Mouse (Mus musculus) spleen, adult 2 months (tissue): Measurements from ENCODE around the gene Pcgf2. TPM values are rescaled to one million over a fixed set of nuclear protein-coding genes. Genes with fewer than 3 reads are reported as not detected.

Experiments used
- DNase-seq, 2 experiments: peaks; one replicate each; pipeline versions ENCODE4 v3.0.0 to v3.0.0-alpha.2; 2012 to 2021; ENCODE audit warnings: low spot score in 2 of 2, low read depth in 1 of 2
- H3K27ac ChIP-seq: fragments of 200-500 bp; 2 replicates; pipeline ENCODE4 v1.5.1; 2012; ENCODE audit warnings: low read length, inconsistent platforms; ENCODE audit not compliant: insufficient read depth
- H3K27me3 ChIP-seq: fragments of 200-500 bp; 2 replicates; pipeline ENCODE4 v1.6.1; 2012; ENCODE audit warnings: mild to moderate bottlenecking, moderate library complexity, low read length, inconsistent platforms; ENCODE audit not compliant: control insufficient read depth, insufficient read depth
- H3K36me3 ChIP-seq: fragments of 200-500 bp; 2 replicates; pipeline ENCODE4 v1.6.1; 2012; ENCODE audit warnings: mild to moderate bottlenecking, low read length, inconsistent platforms; ENCODE audit not compliant: control insufficient read depth, insufficient read depth
- H3K4me1 ChIP-seq: fragments of 200-500 bp; 2 replicates; pipeline ENCODE4 v1.6.1; 2011; ENCODE audit warnings: inconsistent platforms; ENCODE audit not compliant: control insufficient read depth, insufficient read depth, insufficient read length
- H3K4me3 ChIP-seq: fragments of 200-500 bp; 2 replicates; pipeline ENCODE4 v1.5.1; 2011; ENCODE audit warnings: mild to moderate bottlenecking, inconsistent platforms; ENCODE audit not compliant: insufficient read depth, insufficient read length; ENCODE audit errors: extremely low read depth
- CTCF ChIP-seq: fragments of 200-500 bp; IDR thresholded peaks from 2 replicates; pipeline ENCODE4 v1.5.1; 2011; ENCODE audit warnings: mild to moderate bottlenecking, inconsistent platforms; ENCODE audit not compliant: insufficient read depth, insufficient read length, insufficient replicate concordance; ENCODE audit errors: extremely low read depth
- POLR2A ChIP-seq: fragments of 200-500 bp; IDR thresholded peaks from 2 replicates; pipeline ENCODE4 v1.6.1; 2011; ENCODE audit warnings: low read depth, low read length, inconsistent platforms
- WGBS: fragments of 180-500 bp; shearing (Covaris S2); methylation state at CpG from one replicate; pipeline ENCODE4 v1.1.7; 2018; 5-methylcytosine and 5-hydroxymethylcytosine counted together
- polyA plus RNA-seq: library from polyadenylated mRNA; depleted of rRNA; stranded (reverse); fragments of >200 nt; gene quantifications from 2 replicates; pipeline ENCODE4 v1.2.3, GENCODE M21; 2012

The Pcgf2 gene
- polyA plus RNA-seq, 1 experiment, result 10.0 TPM

GRCm38 (mm10) chr11:97677842-97678241 lies 22.5 kb downstream of the Pcgf2 start:
- TF ChIP-seq POLR2A, result no peak
- no peak for TF ChIP-seq CTCF
- Histone ChIP-seq H3K27me3 (no peaks in the 10 kb centered on the region), H3K4me3 (no peak overlapping the region), H3K36me3 (peaks cover 75% of the 10 kb centered on the region), H3K27ac (no peak overlapping the region), H3K4me1 (no peaks in the 10 kb centered on the region; the same call in 1 of the 2 replicates)
- no peak for DNase-seq
- WGBS, result 90% methylated on average over 8 of the region's 8 CpGs

- H3K36me3 ChIP-seq, result peaks cover 78% of the 10 kb centered on the region
- 87% methylated on average over 15 of the region's 15 CpGs for WGBS
- H3K4me3 ChIP-seq, result no peak overlapping the region
- no peaks in the 10 kb centered on the region for H3K27me3 ChIP-seq
- no peak for DNase-seq
- TF ChIP-seq POLR2A, result no peak
- H3K27ac ChIP-seq, result no peak overlapping the region
- H3K4me1 ChIP-seq, result no peaks in the 10 kb centered on the region; the same call in 1 of the 2 replicates
Measured at GRCm38 (mm10) chr11:97677381-97677780, 22.9 kb downstream of the Pcgf2 start.

GRCm38 (mm10) chr11:97676050-97676754 lies 24.1 kb downstream of the Pcgf2 start:
- Histone ChIP-seq H3K27ac (no peak overlapping the region), H3K36me3 (peaks cover 81% of the 10 kb centered on the region), H3K4me1 (no peaks in the 10 kb centered on the region), H3K4me3 (no peak overlapping the region), H3K27me3 (no peaks in the 10 kb centered on the region)
- no peak for DNase-seq
- WGBS, result 94% methylated on average over 15 of the region's 15 CpGs
- TF ChIP-seq POLR2A (no peak), CTCF (no peak)

GRCm38 (mm10) chr11:97673148-97673547 lies 27.1 kb downstream of the Pcgf2 start:
- H3K36me3 ChIP-seq, result peaks cover 84% of the 10 kb centered on the region
- H3K4me1 ChIP-seq, result no peaks in the 10 kb centered on the region
- no peaks in the 10 kb centered on the region for H3K27me3 ChIP-seq
- H3K27ac ChIP-seq, result no peak overlapping the region
- TF ChIP-seq CTCF, result no peak
- no peak for TF ChIP-seq POLR2A
- DNase-seq, result no peak
- 98% methylated on average over 11 of the region's 11 CpGs for WGBS
- H3K4me3 ChIP-seq, result no peak overlapping the region

GRCm38 (mm10) chr11:97671177-97671527 lies 29.1 kb downstream of the Pcgf2 start:
- WGBS, result 76% methylated on average over 2 of the region's 2 CpGs
- no peak for DNase-seq
- H3K36me3 ChIP-seq, result peaks cover 78% of the 10 kb centered on the region

GRCm38 (mm10) chr11:97670234-97671176 lies 29.8 kb downstream of the Pcgf2 start:
- no peak for TF ChIP-seq CTCF
- no peak for TF ChIP-seq POLR2A
- peaks cover 75% of the 10 kb centered on the region for H3K36me3 ChIP-seq
- 86% methylated on average over 13 of the region's 13 CpGs for WGBS
- H3K27me3 ChIP-seq, result no peaks in the 10 kb centered on the region
- H3K27ac ChIP-seq, result no peak overlapping the region
- DNase-seq, result no peak
- H3K4me1 ChIP-seq, result no peaks in the 10 kb centered on the region
- no peak overlapping the region for H3K4me3 ChIP-seq

More at GRCm38 (mm10) chr11:97671177-97671527, 29.1 kb downstream of the Pcgf2 start:
- TF ChIP-seq POLR2A, result no peak
- no peak for TF ChIP-seq CTCF
- Histone ChIP-seq H3K4me1 (no peaks in the 10 kb centered on the region), H3K27ac (no peak overlapping the region), H3K4me3 (no peak overlapping the region), H3K27me3 (no peaks in the 10 kb centered on the region)
